Mouse (Mus musculus) CH12.LX (cell line): ENCODE results near the gene Kirrel3. TPM values are rescaled to one million over a fixed set of nuclear protein-coding genes. Genes with fewer than 3 reads are reported as not detected.

ENCODE experiments used
- DNase-seq: peaks from one replicate; pipeline ENCODE4 v3.0.0-alpha.2; 2013; ENCODE audit errors: extremely low read depth
- H3K27ac ChIP-seq: 2 replicates; pipeline ENCODE4 v1.5.1; 2012; ENCODE audit warnings: low read depth, mild to moderate bottlenecking, control low read depth, moderate library complexity; ENCODE audit not compliant: insufficient read depth
- H3K27me3 ChIP-seq: replicated peaks from 2 replicates; pipeline ENCODE3; 2012; ENCODE audit warnings: inconsistent platforms
- H3K36me3 ChIP-seq, 2 experiments: replicated peaks in 1 of 2; 2 replicates each; pipeline versions ENCODE3 to v1.6.1; 2012; ENCODE audit warnings: inconsistent platforms in 1 of 2, low read length in 1 of 2, mild to moderate bottlenecking in 1 of 2, mixed read lengths in 1 of 2, moderate library complexity in 1 of 2; ENCODE audit not compliant: control insufficient read depth in 1 of 2, insufficient read depth in 1 of 2
- H3K4me1 ChIP-seq, 2 experiments: 2 replicates each; pipeline ENCODE4 v1.6.1; 2012; ENCODE audit warnings: inconsistent platforms in 1 of 2, moderate library complexity in 1 of 2; ENCODE audit not compliant: insufficient read depth in 2 of 2, control insufficient read depth in 1 of 2
- H3K4me2 ChIP-seq: 2 replicates; pipeline ENCODE4 v1.6.1; 2012; ENCODE audit warnings: low read depth, mild to moderate bottlenecking, control low read depth; ENCODE audit not compliant: poor library complexity, insufficient read depth, severe bottlenecking
- H3K4me3 ChIP-seq, 3 experiments: fragments of 150-350 bp in 1 of 3; sonication (generic) in 1 of 3; replicated peaks in 1 of 3; 2 replicates each; pipeline versions ENCODE3 to v1.5.1; 2011 to 2012; ENCODE audit warnings: low read depth in 2 of 3, low read length in 2 of 3, mild to moderate bottlenecking in 2 of 3, moderate library complexity in 2 of 3, control low read depth in 1 of 3, improper control_type of control experiment in 1 of 3, inconsistent platforms in 1 of 3, mixed read lengths in 1 of 3; ENCODE audit not compliant: poor library complexity in 1 of 3
- H3K79me2 ChIP-seq: replicated peaks from 2 replicates; pipeline ENCODE4 v1.6.1; 2012; ENCODE audit warnings: mild to moderate bottlenecking, moderate library complexity; ENCODE audit not compliant: control insufficient read depth, poor library complexity, insufficient read depth, severe bottlenecking; ENCODE audit errors: extremely low read depth
- H3K9ac ChIP-seq: 2 replicates; pipeline ENCODE4 v1.6.1; 2012; ENCODE audit warnings: low read depth, mild to moderate bottlenecking, control low read depth, moderate library complexity; ENCODE audit not compliant: insufficient read depth
- H3K9me3 ChIP-seq: replicated peaks from 2 replicates; pipeline ENCODE3; 2012; ENCODE audit warnings: low read length, inconsistent platforms, mixed read lengths
- BHLHE40 ChIP-seq: IDR thresholded peaks from 2 replicates; pipeline ENCODE4 v1.6.1; 2011; ENCODE audit warnings: mild to moderate bottlenecking, low read depth, low read length, improper control_type of control experiment
- CHD2 ChIP-seq: IDR thresholded peaks from 2 replicates; pipeline ENCODE4 v1.6.1; 2011; ENCODE audit warnings: low read length, improper control_type of control experiment
- ELF1 ChIP-seq: IDR thresholded peaks from 2 replicates; pipeline ENCODE4 v1.6.1; 2014; ENCODE audit warnings: low read depth, mild to moderate bottlenecking, inconsistent platforms, low read length, improper control_type of control experiment
- EP300 ChIP-seq: IDR thresholded peaks from 2 replicates; pipeline ENCODE4 v1.6.1; 2011; ENCODE audit warnings: low read length, improper control_type of control experiment
- HCFC1 ChIP-seq: IDR thresholded peaks from 2 replicates; pipeline ENCODE4 v1.6.1; 2012; ENCODE audit warnings: low read depth, mild to moderate bottlenecking, inconsistent platforms, low read length, improper control_type of control experiment
- IRF4 ChIP-seq: IDR thresholded peaks from 2 replicates; pipeline ENCODE4 v1.6.1; 2014; ENCODE audit warnings: low read depth, mild to moderate bottlenecking, inconsistent platforms, low read length, improper control_type of control experiment
- KAT2A ChIP-seq: IDR thresholded peaks from 2 replicates; pipeline ENCODE4 v1.6.1; 2012; ENCODE audit warnings: low read length, improper control_type of control experiment, inconsistent platforms; ENCODE audit not compliant: insufficient replicate concordance
- MAFK ChIP-seq: IDR thresholded peaks from 2 replicates; pipeline ENCODE4 v1.6.1; 2011; ENCODE audit warnings: low read length, improper control_type of control experiment; ENCODE audit not compliant: insufficient replicate concordance
- MEF2A ChIP-seq: IDR thresholded peaks from 2 replicates; pipeline ENCODE4 v1.6.1; 2014; ENCODE audit warnings: low read depth, mild to moderate bottlenecking, inconsistent platforms, low read length, improper control_type of control experiment, borderline replicate concordance
- MXI1 ChIP-seq: IDR thresholded peaks from 2 replicates; pipeline ENCODE4 v1.6.1; 2011; ENCODE audit warnings: mild to moderate bottlenecking, low read depth, low read length, improper control_type of control experiment
- MYC ChIP-seq: IDR thresholded peaks from 2 replicates; pipeline ENCODE4 v1.6.1; 2011; ENCODE audit warnings: low read depth, mild to moderate bottlenecking, improper control_type of control experiment, low read length
- NELFE ChIP-seq: IDR thresholded peaks from 2 replicates; pipeline ENCODE4 v1.6.1; 2011; ENCODE audit warnings: low read depth, low read length, improper control_type of control experiment
- NRF1 ChIP-seq: IDR thresholded peaks from 2 replicates; pipeline ENCODE4 v1.6.1; 2014; ENCODE audit warnings: low read depth, mild to moderate bottlenecking, inconsistent platforms, low read length, improper control_type of control experiment, moderate library complexity
- POLR2A ChIP-seq: IDR thresholded peaks from 2 replicates; pipeline ENCODE4 v1.6.1; 2011; ENCODE audit warnings: low read depth, mild to moderate bottlenecking, improper control_type of control experiment, low read length
- POLR2AphosphoS2 ChIP-seq: IDR thresholded peaks from 2 replicates; pipeline ENCODE4 v1.6.1; 2011; ENCODE audit warnings: low read depth, low read length, improper control_type of control experiment
- RAD21 ChIP-seq: IDR thresholded peaks from 2 replicates; pipeline ENCODE4 v1.6.1; 2011; ENCODE audit warnings: low read depth, mild to moderate bottlenecking, low read length, improper control_type of control experiment, moderate library complexity
- RCOR1 ChIP-seq: conservative IDR thresholded peaks from 2 replicates; pipeline ENCODE4 v1.6.1; 2012; ENCODE audit warnings: low read depth, mild to moderate bottlenecking, inconsistent platforms, low read length, improper control_type of control experiment
- SIN3A ChIP-seq: IDR thresholded peaks from 2 replicates; pipeline ENCODE4 v1.6.1; 2012; ENCODE audit warnings: low read length, improper control_type of control experiment, inconsistent platforms
- TCF12 ChIP-seq: IDR thresholded peaks from 2 replicates; pipeline ENCODE4 v1.6.1; 2014; ENCODE audit warnings: low read depth, mild to moderate bottlenecking, inconsistent platforms, low read length, improper control_type of control experiment
- USF1 ChIP-seq: IDR thresholded peaks from 2 replicates; pipeline ENCODE4 v1.6.1; 2014; ENCODE audit warnings: low read depth, mild to moderate bottlenecking, inconsistent platforms, low read length, improper control_type of control experiment
- USF2 ChIP-seq: conservative IDR thresholded peaks from 2 replicates; pipeline ENCODE4 v1.6.1; 2011; ENCODE audit warnings: low read depth, low read length, improper control_type of control experiment
- ZKSCAN1 ChIP-seq: IDR thresholded peaks from 2 replicates; pipeline ENCODE4 v1.6.1; 2012; ENCODE audit warnings: low read depth, inconsistent platforms, low read length, improper control_type of control experiment, borderline replicate concordance
- ZMIZ1 ChIP-seq: IDR thresholded peaks from 2 replicates; pipeline ENCODE4 v1.6.1; 2012; ENCODE audit warnings: low read depth, mild to moderate bottlenecking, inconsistent platforms, low read length, improper control_type of control experiment
- ZNF384 ChIP-seq: IDR thresholded peaks from 2 replicates; pipeline ENCODE4 v1.6.1; 2012; ENCODE audit warnings: low read depth, low read length, improper control_type of control experiment, inconsistent platforms
- dilution Hi-C: fragments of 300-500 bp; cut with MboI; formaldehyde crosslinking; loops from 2 replicates; pipeline ENCODE4 v1.14.3; 2020; ENCODE audit warnings: low sequenced_read_pairs; ENCODE audit not compliant: extremely low pct_unique_long_range_greater_than_20kb, extremely low pct_ligation_motif_present
- in situ Hi-C: fragments of 300-500 bp; cut with MboI; formaldehyde crosslinking; loops from 3 replicates; pipeline ENCODE4 v1.14.3; 2019; ENCODE audit warnings: low sequenced_read_pairs, low pct_ligation_motif_present, low pct_unique_long_range_greater_than_20kb, mixed read lengths
- polyA plus RNA-seq: library from polyadenylated mRNA; unstranded; fragments of >175 nt; gene quantifications from 2 replicates; pipeline ENCODE4 v1.2.1, GENCODE M21; 2012; ENCODE audit warnings: low read depth; ENCODE audit not compliant: insufficient read length
- total RNA-seq, 2 experiments: library from RNA; depleted of rRNA; stranded (reverse); fragments of 300-350 nt in 1 of 2; fragments of >200 nt in 1 of 2; gene quantifications; 2 replicates each; pipeline ENCODE4 v1.2.3; 2012 to 2014

Gene Kirrel3
- total and polyA plus RNA-seq, 3 experiments = not detected

GRCm38 (mm10) chr9:34562437-34563000 lies 76.8 kb downstream of the Kirrel3 start:
- Histone ChIP-seq H3K27ac (no peak overlapping the region), H3K27me3 (peaks cover 51% of the 10 kb centered on the region), H3K36me3 (no peaks in the 10 kb centered on the region), H3K4me2 (no peak overlapping the region), H3K9ac (no peak overlapping the region), H3K79me2 (no peaks in the 10 kb centered on the region), H3K4me3 (no peak overlapping the region), H3K4me1 (peaks cover 0 to 14% of the 10 kb centered on the region in 2 experiments; a peak in 2 of 4 replicates), H3K9me3 (no peaks in the 10 kb centered on the region)
- TF ChIP-seq MEF2A (no peak), USF1 (no peak), TCF12 (no peak), CHD2 (no peak), KAT2A (no peak), ZNF384 (no peak), MYC (no peak), SIN3A (no peak), NRF1 (no peak), POLR2A (no peak), ZMIZ1 (no peak), EP300 (no peak)
- in situ Hi-C loops = no loop called here
- DNase-seq = no peak
- dilution Hi-C loops = no loop called here

DNA sequence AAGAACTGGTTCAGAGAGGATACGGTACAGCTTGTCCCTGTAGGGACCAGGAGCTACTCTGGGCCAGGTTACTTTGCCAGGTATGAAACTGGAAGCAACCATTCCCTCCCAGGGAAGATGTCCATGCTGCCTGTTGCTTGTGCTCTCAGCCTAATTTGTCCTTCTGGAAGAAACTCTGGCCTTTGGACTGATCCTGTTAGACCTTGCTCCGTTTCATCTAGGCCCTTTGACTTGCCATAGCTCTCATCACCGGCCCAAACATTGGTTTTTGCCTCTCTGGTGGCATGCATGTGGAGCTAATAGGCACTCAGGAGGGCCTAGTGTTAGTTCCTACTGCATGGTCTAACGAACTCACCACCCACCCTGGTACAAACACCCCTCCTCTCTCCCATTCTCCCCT lies 88.2 kb downstream of the Kirrel3 start:
- dilution Hi-C loops (no loop called here), in situ Hi-C loops (no loop called here)
- H3K4me1 ChIP-seq = no peaks in the 10 kb centered on the region
- H3K79me2 ChIP-seq = no peaks in the 10 kb centered on the region
- H3K27ac ChIP-seq = no peak overlapping the region
- H3K36me3 ChIP-seq = no peaks in the 10 kb centered on the region
- no peak for DNase-seq
- H3K4me3 ChIP-seq = no peak overlapping the region
- H3K4me2 ChIP-seq = no peak overlapping the region
- H3K9me3 ChIP-seq = no peaks in the 10 kb centered on the region
- TF ChIP-seq ZKSCAN1 (no peak), CHD2 (no peak), NRF1 (no peak), MXI1 (no peak), NELFE (no peak), MAFK (no peak), BHLHE40 (no peak), ELF1 (no peak), RCOR1 (no peak), MYC (no peak), POLR2AphosphoS2 (no peak), ZMIZ1 (no peak), HCFC1 (no peak), USF2 (no peak), IRF4 (no peak), USF1 (no peak), POLR2A (no peak), RAD21 (no peak)
- TF ChIP-seq, all 38 proteins: peak for 0
- Histone ChIP-seq H3K27me3 (peaks cover 21% of the 10 kb centered on the region), H3K9ac (no peak overlapping the region)
